Mouse (Mus musculus): ENCODE data around the gene Dctn3.

DNA sequence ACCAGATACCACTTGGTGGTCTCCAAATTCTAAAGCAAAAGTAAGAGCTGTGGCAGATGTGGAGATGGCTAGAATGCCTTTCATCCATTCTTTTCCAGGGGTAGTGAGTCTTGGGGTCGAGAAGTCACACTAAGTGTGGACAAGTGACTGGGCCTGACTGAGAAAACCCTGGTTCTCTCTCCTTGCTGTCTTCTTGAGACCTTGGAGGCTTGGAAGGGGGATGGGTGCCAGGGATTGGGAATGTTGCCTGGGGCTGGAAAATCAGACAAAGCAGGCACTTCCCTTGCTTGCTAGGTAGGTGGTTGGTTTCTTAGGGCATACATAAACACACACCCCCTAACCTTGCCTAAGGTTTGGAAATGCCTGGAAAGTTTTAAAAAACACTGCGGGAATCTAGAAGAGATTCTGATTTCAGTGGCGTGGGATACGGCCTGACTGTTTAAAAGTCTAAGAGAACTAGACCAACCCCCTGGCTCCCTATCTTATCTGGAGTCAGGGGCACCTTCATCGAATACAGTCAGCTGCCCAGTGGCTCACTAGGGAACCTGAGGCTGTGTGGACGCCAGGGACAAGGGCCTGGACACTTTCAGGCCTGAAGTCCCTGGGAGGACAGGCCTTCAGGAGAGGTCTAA lies 36.8 kb upstream of the Dctn3 start:
- TF ChIP-seq CTCF (conservative IDR thresholded peaks at IDR 0.05; ENCODE audit: low read length) (no peak), POU5F1 (IDR thresholded peaks at IDR 0.05; ENCODE audit: borderline replicate concordance, low read length) (no peak)

All from E14TG2a.4 (cell line).